Mouse (Mus musculus) liver, embryonic 14.5 days (tissue): ENCODE data around the gene Blcap.

Experiments
- CTCF ChIP-seq: IDR thresholded peaks from 2 replicates; pipeline ENCODE4 v1.5.1; 2016; ENCODE audit warnings: antibody characterized with exemption, low read depth, control low read depth
- EP300 ChIP-seq: IDR thresholded peaks from 2 replicates; pipeline ENCODE4 v1.6.1; 2016; ENCODE audit warnings: antibody characterized with exemption, low read depth

DNA sequence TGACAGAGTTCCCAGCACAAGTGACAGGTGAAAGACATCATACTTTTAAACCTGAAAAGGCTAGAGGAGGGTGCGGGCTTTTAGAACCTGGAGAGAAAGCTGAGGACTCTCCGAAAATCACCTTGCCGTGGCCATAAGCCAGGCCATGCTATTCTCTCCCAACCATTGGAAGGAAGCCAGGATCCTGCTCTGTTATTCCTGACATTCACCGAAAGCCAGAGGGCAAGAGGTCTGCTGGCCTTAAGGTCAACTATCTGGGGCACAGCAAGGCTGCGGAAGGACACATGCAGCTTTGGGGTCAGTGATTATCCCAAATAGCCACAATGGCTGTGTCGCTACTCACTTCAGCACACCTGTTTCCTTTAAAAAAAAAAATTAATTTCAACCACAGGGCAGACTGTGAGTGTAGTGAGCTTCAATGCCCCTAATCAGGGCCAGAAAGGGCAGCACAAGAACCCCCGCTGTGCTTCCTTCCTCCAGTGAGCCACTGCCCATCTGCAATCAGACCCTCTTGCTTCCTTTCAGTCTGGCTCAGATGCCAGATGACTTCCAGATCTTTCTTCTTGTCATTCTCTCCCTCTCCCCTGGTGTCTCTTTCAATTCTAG is 34.5 kb downstream of the Blcap start:
- TF ChIP-seq CTCF (no peak), EP300 (no peak)
